Mouse (Mus musculus) layer of hippocampus, adult 2 months (tissue): ENCODE results near the gene Slc20a1. TPM values are rescaled to one million over a fixed set of nuclear protein-coding genes. Genes with fewer than 3 reads are reported as not detected.

Experiments
- DNase-seq, 2 experiments: peaks; one replicate each; pipeline ENCODE4 v3.0.0; 2022; ENCODE audit warnings: low spot score in 2 of 2
- H3K27ac ChIP-seq: fragments of 200-600 bp; 2 replicates; pipeline ENCODE4 v1.8.1; 2022
- H3K4me3 ChIP-seq: fragments of 200-600 bp; 2 replicates; pipeline ENCODE4 v1.8.1; 2022; ENCODE audit warnings: mild to moderate bottlenecking
- CTCF ChIP-seq: fragments of 200-600 bp; conservative IDR thresholded peaks from 2 replicates; pipeline ENCODE4 v1.8.1; 2022; ENCODE audit warnings: antibody characterized with exemption, mild to moderate bottlenecking, moderate library complexity
- long read RNA-seq, 2 experiments: library from polyadenylated mRNA; stranded (forward); transcript quantifications; one replicate each; pipeline ENCODE4 v2.0.0; 2021; ENCODE audit warnings: borderline mapping rate in 2 of 2
- total RNA-seq, 2 experiments: library from RNA; stranded (reverse); gene quantifications; 2 replicates each; pipeline ENCODE4 v1.2.3; 2021

The Slc20a1 gene
- total RNA-seq = 100 to 1,000 TPM; 110 to 124 TPM
- long read RNA-seq, experiment 1, transcript Slc20a1-202 (10 exons, 3,219 nt) = minor isoform, 7 of 35 reads
- long read RNA-seq, experiment 1, transcript Slc20a1-201 (11 exons, 3,316 nt) = major isoform, 14 of 35 reads
- long read RNA-seq, experiment 1, partial matches to known transcripts = 9 of 35 reads
- long read RNA-seq, experiment 1, other reads (novel, unspliced or antisense) = 5 of 35 reads
- long read RNA-seq, experiment 2, transcript Slc20a1-201 (11 exons, 3,316 nt) = major isoform, 16 of 50 reads
- long read RNA-seq, experiment 2, transcript Slc20a1-202 (10 exons, 3,219 nt) = minor isoform, 14 of 50 reads
- long read RNA-seq, experiment 2, partial matches to known transcripts = 15 of 50 reads
- long read RNA-seq, experiment 2, other reads (novel, unspliced or antisense) = 4 of 50 reads

DNA sequence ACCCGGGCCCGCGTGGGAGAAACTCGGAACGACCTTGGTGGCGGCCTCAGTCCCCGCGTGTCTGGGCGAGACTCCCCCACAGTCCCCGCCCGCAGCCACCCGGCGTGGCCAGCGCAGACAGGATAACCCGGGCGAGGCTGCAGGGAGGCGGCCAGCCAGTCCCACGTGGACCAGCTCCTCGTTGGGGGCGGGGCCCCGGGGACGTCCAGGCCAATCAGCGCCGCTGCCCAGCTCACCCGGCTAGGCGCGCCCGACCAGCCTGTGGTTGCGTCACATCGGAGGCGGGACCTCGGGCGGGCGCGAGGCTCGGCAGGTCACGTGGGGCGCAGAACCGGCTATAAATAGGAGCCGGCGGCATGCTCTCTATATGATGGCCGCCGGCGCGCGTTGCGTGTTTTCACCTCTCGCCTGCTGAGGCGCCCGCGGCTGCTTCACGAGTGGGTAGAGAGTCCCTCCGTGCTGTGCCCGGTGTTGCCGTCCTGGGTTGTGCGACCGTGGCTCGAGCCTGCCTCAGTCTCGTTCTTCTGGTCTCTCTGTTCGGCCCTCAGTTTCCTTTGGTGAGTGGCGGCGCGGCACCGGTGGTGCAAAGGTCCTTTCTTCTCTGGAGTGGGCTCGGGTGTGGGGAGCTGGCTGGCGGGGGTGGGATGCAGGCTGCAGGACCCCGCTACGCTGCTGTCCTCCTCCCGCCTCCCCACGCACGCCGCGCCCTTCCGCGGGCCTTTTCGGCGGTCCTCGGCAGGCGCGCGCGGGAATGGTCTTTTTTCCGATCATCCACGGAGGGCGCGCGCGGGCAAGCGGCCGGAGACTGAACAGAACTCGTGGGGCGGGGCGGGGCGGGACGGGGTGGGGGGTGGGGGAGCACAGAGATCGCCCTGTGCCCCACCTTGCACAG, at the start of gene Slc20a1:
Gene Slc20a1, plus strand, starts transcription at position 329 of the 892 bp plus-strand sequence.
- H3K4me3 ChIP-seq = peak within 1 kb of the TSS; percentile 92
- TF ChIP-seq CTCF = no peak
- H3K27ac ChIP-seq = peak within 1 kb of the TSS; percentile 93
- peak; percentile 99 for DNase-seq

GRCm38 (mm10) chr2:129148836-129149235, 49.7 kb upstream of the Slc20a1 start:
- no peak for DNase-seq
- H3K4me3 ChIP-seq = no peak overlapping the region
- TF ChIP-seq CTCF = no peak
- no peak overlapping the region for H3K27ac ChIP-seq

DNA sequence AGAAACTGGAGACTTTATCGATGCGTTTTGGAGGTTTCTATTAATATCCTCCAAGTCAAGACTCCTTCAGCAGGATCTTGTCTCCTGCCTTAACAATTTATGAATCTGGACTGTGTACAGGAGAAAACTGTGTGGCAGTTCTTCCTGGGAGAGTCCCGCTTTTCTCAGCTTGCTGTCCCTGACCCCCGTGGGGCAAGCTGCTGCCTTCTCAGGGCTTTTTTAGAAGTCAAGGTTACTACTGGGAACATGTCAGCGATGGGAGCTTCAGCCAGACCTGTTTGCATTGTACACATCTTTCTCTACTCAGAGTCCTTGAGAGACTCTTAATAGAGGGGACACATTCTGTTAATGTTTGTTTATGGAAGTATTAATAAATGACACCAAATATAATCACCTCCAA, 48.2 kb upstream of the Slc20a1 start:
- TF ChIP-seq CTCF = no peak
- no peak for DNase-seq
- Histone ChIP-seq H3K4me3 (no peak overlapping the region), H3K27ac (no peak overlapping the region)

- H3K4me3 ChIP-seq = no peak overlapping the region
- no peak overlapping the region for H3K27ac ChIP-seq
- DNase-seq = no peak
- no peak for TF ChIP-seq CTCF
These were observed 47.5 kb upstream of the Slc20a1 start for GRCm38 (mm10) chr2:129151111-129151510.

GRCm38 (mm10) chr2:129152751-129153150, 45.8 kb upstream of the Slc20a1 start:
- Histone ChIP-seq H3K27ac (no peak overlapping the region), H3K4me3 (no peak overlapping the region)
- DNase-seq = no peak
- TF ChIP-seq CTCF = no peak

GRCm38 (mm10) chr2:129164815-129165214, 33.7 kb upstream of the Slc20a1 start:
- no peak overlapping the region for H3K4me3 ChIP-seq
- TF ChIP-seq CTCF = no peak
- DNase-seq = no peak
- H3K27ac ChIP-seq = no peak overlapping the region

GRCm38 (mm10) chr2:129166466-129167463, 31.8 kb upstream of the Slc20a1 start:
- no peak for DNase-seq
- no peak overlapping the region for H3K27ac ChIP-seq
- TF ChIP-seq CTCF = no peak
- H3K4me3 ChIP-seq = no peak overlapping the region

DNA sequence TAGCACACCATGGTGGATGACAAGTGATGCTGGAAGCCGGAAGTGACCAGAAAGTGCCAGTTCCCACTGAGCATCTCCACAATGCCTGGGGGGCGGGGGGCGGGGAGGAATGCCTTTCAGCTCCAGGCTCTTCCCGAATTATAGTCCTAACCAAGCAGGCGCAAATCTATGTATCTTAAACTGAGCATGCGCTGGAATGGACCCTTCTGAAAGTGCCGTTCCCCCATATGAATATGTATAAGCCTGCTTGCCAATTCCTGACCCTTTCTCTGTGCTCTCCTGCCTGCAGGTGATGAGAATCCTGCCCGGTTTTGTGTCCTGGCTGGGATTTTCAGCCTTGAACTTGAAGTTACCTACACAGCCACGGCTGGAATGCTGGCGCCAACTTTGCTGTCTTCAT, 25.2 kb upstream of the Slc20a1 start:
- H3K27ac ChIP-seq = no peak overlapping the region

DNA sequence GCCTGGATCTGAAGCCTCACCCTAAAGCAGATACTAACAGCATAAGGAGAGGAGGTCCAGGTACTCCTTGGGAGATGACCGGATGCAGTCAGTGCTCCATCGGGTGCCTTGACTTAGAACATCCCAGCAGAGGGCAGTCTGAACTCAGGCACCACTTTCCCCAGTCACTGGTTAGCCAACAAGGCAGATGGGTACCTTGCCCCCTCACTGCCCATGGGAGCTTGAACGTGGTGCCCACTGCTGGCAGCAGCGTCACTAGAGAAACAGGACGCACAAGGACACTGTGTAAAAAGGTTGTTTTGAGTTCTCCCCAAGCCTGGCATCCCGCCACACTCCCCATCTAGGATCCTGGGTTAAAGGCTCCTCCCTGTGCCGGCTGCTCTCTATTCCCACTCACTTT, 24.1 kb upstream of the Slc20a1 start:
- no peak overlapping the region for H3K27ac ChIP-seq
- H3K4me3 ChIP-seq = no peak overlapping the region; the same call in 1 of the 2 replicates
- peak; percentile 83 for TF ChIP-seq CTCF
- peak; percentile 42 to 44 for DNase-seq

More for the DNA sequence above, 25.2 kb upstream of the Slc20a1 start:
- no peak for DNase-seq
- H3K4me3 ChIP-seq = no peak overlapping the region
- TF ChIP-seq CTCF = no peak

DNA sequence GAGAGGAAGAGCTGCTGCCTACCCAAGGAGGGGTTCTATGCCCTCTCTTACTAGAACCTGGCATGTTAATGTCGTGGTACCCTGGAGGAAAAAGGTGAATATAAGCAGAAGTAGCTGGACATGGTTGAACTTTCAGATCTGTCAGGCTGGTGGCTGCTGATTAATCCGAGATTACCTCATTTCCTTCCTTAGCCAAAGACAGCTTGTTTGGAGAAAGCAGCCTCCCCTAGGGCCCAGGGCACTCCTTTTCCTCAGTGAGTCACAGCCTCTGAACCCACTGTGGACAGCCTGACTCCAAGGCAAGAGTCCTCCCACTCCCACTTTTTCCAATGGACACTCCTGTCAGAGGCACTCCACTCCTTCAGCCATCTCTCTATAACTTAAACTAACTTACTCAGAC, 22.9 kb upstream of the Slc20a1 start:
- TF ChIP-seq CTCF = no peak
- no peak overlapping the region for H3K4me3 ChIP-seq
- no peak for DNase-seq
- H3K27ac ChIP-seq = no peak overlapping the region

DNA sequence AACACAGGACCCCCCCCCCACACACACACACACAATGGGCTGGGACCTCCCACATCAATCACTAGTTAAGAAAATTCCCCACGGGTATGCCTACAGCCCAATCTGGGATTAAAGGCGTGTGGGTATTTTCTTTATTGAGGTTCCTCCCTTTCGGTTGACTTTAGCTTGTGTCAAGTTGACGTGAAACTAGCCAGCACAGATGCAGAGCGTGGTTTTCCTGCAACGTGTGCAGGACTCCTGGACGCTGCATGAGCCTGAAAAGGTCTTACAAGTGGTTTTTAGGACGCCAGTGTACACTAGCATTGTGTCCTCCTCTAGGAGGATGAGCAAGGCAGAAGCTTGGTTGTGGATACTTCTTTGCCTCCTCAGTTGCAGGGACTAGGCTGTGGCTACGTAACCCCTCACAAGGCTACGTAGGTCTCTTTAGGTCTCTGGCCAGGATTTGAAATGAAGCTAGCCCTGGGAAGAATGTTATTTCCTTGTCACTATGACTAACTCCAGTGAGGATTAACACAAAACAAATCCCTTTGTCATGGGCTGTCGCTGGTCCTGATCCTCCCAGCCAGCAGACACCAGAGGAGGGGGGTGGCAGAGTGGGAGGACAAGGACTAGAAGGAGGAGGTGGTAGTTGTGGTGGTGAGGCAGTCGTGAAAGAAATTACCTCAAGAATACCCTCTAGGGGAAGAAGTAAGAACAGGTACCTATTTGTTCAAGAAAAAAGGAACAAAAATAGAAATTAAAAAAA, 21.7 kb upstream of the Slc20a1 start:
- Histone ChIP-seq H3K27ac (no peak overlapping the region), H3K4me3 (no peak overlapping the region)
- no peak for TF ChIP-seq CTCF
- no peak for DNase-seq

- Histone ChIP-seq H3K4me3 (no peak overlapping the region), H3K27ac (no peak overlapping the region)
- no peak for TF ChIP-seq CTCF
- DNase-seq = no peak
These were observed 20.9 kb upstream of the Slc20a1 start for GRCm38 (mm10) chr2:129177661-129178060.
